Mouse (Mus musculus) yolk sac, embryonic 10.5 days (tissue): Measurements from ENCODE around the gene Psg27.
"Not testable (repeated sequence)": the region's sequence is repeated elsewhere in the genome, so short reads cannot be mapped to it uniquely, and the experiment has no call there.

Experiments used
- DNase-seq: peaks from one replicate; pipeline ENCODE4 v3.0.0-alpha.2; 2017; ENCODE audit warnings: low spot score

Psg27 gene

GRCm38 (mm10) chr7:18567205-18567604 lies at the start of gene Psg27:
Gene Psg27, minus strand, starts transcription at chr7:18567305.
- no peak for DNase-seq

GRCm38 (mm10) chr7:18616401-18616800 lies 49.3 kb upstream of the Psg27 start, which contains the start of gene Psg23:
Gene Psg23, minus strand, starts transcription at chr7:18616501.
- DNase-seq, result not testable (repeated sequence)

- DNase-seq, result no peak
Observed at GRCm38 (mm10) chr7:18559850-18560249, 7.3 kb downstream of the Psg27 start.

- DNase-seq, result not testable (repeated sequence)
Observed at GRCm38 (mm10) chr7:18555751-18556150, 11.4 kb downstream of the Psg27 start.

- DNase-seq, result no peak
Observed at GRCm38 (mm10) chr7:18533420-18533819, 33.7 kb downstream of the Psg27 start.

GRCm38 (mm10) chr7:18532169-18532568 lies 34.9 kb downstream of the Psg27 start, which contains the start of gene Psg25:
Gene Psg25, minus strand, starts transcription at chr7:18532269.
- no peak for DNase-seq

- DNase-seq, result no peak
Observed at GRCm38 (mm10) chr7:18524668-18525067, 42.4 kb downstream of the Psg27 start.

- DNase-seq, result not testable (repeated sequence)
Observed at GRCm38 (mm10) chr7:18512848-18513247, 54.3 kb downstream of the Psg27 start.

GRCm38 (mm10) chr7:18512417-18512816 lies 54.7 kb downstream of the Psg27 start:
- not testable (repeated sequence) for DNase-seq

GRCm38 (mm10) chr7:18511479-18511878 lies 55.6 kb downstream of the Psg27 start:
- no peak for DNase-seq
